Mouse (Mus musculus): ENCODE data around the gene Mbd3. TPM values are rescaled to one million over a fixed set of nuclear protein-coding genes. Genes with fewer than 3 reads are reported as not detected.

Mbd3 gene
- total and polyA plus RNA-seq, 3 experiments, result 48.7 to 131 (median 67.0) TPM

DNA sequence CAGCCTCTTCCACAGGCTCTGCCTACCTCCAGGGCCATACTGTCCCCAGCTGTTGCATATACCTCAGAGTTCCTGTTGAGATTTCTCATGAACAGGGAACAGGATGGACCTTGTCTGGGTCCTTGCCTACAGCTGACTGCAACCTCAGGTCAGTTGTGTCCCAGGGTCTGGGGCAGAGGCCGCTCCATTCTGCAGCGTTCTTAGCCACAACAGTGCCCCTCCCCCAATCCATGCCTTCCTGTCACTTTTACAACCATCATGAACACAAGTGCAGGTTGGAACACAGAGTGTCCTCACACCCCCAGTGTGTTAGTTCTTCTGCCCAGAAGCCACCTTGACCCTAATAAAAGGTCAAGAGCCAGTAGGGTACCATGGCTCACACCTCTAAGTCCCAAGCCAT lies 10.6 kb downstream of the Mbd3 start:
- TF ChIP-seq EP300 (IDR thresholded peaks at IDR 0.05; ENCODE audit: low read length), result no peak
- no peak for TF ChIP-seq UBTF (IDR thresholded peaks at IDR 0.05; ENCODE audit: low read depth, low read length)
- TF ChIP-seq PAX5 (IDR thresholded peaks at IDR 0.05; ENCODE audit: low read length), result no peak
- TF ChIP-seq NELFE (IDR thresholded peaks at IDR 0.05; ENCODE audit: low read depth, low read length), result no peak
- TF ChIP-seq RCOR1 (conservative IDR thresholded peaks at IDR 0.05; ENCODE audit: low read depth, low read length), result no peak
- TF ChIP-seq TCF12 (IDR thresholded peaks at IDR 0.05; ENCODE audit: low read depth, low read length), result no peak
- TF ChIP-seq RAD21 (IDR thresholded peaks at IDR 0.05; ENCODE audit: low read depth, low read length), result no peak
- no peak for TF ChIP-seq MAZ (IDR thresholded peaks at IDR 0.05; ENCODE audit: low read depth, low read length)
- no peak for TF ChIP-seq MYC (IDR thresholded peaks at IDR 0.05; ENCODE audit: low read depth, low read length)
- TF ChIP-seq ZKSCAN1 (IDR thresholded peaks at IDR 0.05; ENCODE audit: borderline replicate concordance, low read depth, low read length), result no peak
- no peak for TF ChIP-seq CHD1 (IDR thresholded peaks at IDR 0.05; ENCODE audit: low read depth, low read length)
- TF ChIP-seq POLR2AphosphoS2 (IDR thresholded peaks at IDR 0.05; ENCODE audit: low read depth, low read length), result no peak
- TF ChIP-seq JUN (IDR thresholded peaks at IDR 0.05; ENCODE audit: insufficient read depth, low read depth, low read length), result no peak
- TF ChIP-seq ETS1 (conservative IDR thresholded peaks at IDR 0.05; ENCODE audit: low read depth, low read length), result no peak
- TF ChIP-seq KAT2A (IDR thresholded peaks at IDR 0.05; ENCODE audit: insufficient replicate concordance, low read length), result no peak
- H3K36me3 ChIP-seq (replicated peaks in 1 of 2; ENCODE audit: control insufficient read depth in 1 of 2, insufficient read depth in 1 of 2, low read length in 1 of 2), result peaks cover 23 to 53% of the 10 kb centered on the region in 2 experiments
- no peaks in the 10 kb centered on the region for H3K9me3 ChIP-seq (replicated peaks; ENCODE audit: low read length)
- in situ Hi-C loops (cut with MboI; ENCODE audit: low pct_ligation_motif_present, low pct_unique_long_range_greater_than_20kb, low sequenced_read_pairs), result loop anchor here (5.0 kb wide), 1 partner anchor 39 kb away; no protein-coding TSS in a partner anchor
- no peaks in the 10 kb centered on the region for H3K79me2 ChIP-seq (replicated peaks; ENCODE audit: control insufficient read depth, extremely low read depth, insufficient read depth, poor library complexity, severe bottlenecking)
- H3K4me3 ChIP-seq (replicated peaks in 1 of 3; ENCODE audit: low read depth in 2 of 3, low read length in 2 of 3, poor library complexity in 1 of 3), result no peak overlapping the region
- no peak overlapping the region for H3K4me2 ChIP-seq (ENCODE audit: insufficient read depth, low read depth, poor library complexity, severe bottlenecking)
- DNase-seq (ENCODE audit: extremely low read depth), result no peak
- H3K4me1 ChIP-seq (ENCODE audit: control insufficient read depth in 1 of 2, insufficient read depth in 2 of 2), result peaks cover 35 to 53% of the 10 kb centered on the region in 2 experiments
- H3K9ac ChIP-seq (ENCODE audit: insufficient read depth, low read depth), result no peak overlapping the region
- dilution Hi-C loops (cut with MboI; ENCODE audit: extremely low pct_ligation_motif_present, extremely low pct_unique_long_range_greater_than_20kb, low sequenced_read_pairs), result no loop called here
- no peaks in the 10 kb centered on the region for H3K27me3 ChIP-seq (replicated peaks)
- H3K27ac ChIP-seq (ENCODE audit: insufficient read depth, low read depth), result no peak overlapping the region

DNA sequence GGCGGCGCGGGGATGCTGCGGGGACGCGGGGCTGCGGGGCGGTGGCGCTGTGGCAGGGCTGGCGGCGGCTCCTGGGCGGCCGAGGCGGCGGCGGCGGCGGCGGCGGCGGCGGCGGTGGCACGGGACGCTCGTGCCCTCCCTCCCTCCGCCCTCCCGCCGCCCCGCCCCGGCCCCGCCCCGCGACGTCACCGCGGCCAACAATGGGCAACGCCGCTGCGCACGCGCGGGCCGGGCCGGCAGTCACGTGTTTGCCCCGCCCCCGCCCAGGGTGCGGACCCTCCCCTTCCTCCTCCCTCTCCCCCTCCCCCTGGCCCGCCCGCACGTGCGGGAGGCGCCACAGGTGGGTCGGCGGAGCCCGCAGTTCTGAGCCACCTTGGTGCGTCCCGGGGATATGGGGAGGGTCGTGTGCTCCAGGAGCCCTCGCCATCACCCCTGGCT lies 11.8 kb downstream of the Mbd3 start, which contains the start of gene Mex3d:
Gene Mex3d, minus strand, starts transcription at position 138 of the 438 bp plus-strand sequence.
- in situ Hi-C loops (cut with MboI; ENCODE audit: low pct_ligation_motif_present, low pct_unique_long_range_greater_than_20kb, low sequenced_read_pairs), result loop anchor here (5.0 kb wide), 1 partner anchor 40 kb away; no protein-coding TSS in a partner anchor
- peak within 1 kb of the TSS; percentile 58 to 68 (median 61) for H3K4me3 ChIP-seq (replicated peaks in 1 of 3; ENCODE audit: low read depth in 2 of 3, low read length in 2 of 3, poor library complexity in 1 of 3)
- H3K9ac ChIP-seq (ENCODE audit: insufficient read depth, low read depth), result peak within 1 kb of the TSS; percentile 57
- H3K4me1 ChIP-seq (ENCODE audit: control insufficient read depth in 1 of 2, insufficient read depth in 2 of 2), result peaks cover 35 to 52% of the 10 kb centered on the region in 2 experiments
- H3K9me3 ChIP-seq (replicated peaks; ENCODE audit: low read length), result no peaks in the 10 kb centered on the region
- dilution Hi-C loops (cut with MboI; ENCODE audit: extremely low pct_ligation_motif_present, extremely low pct_unique_long_range_greater_than_20kb, low sequenced_read_pairs), result no loop called here
- H3K79me2 ChIP-seq (replicated peaks; ENCODE audit: control insufficient read depth, extremely low read depth, insufficient read depth, poor library complexity, severe bottlenecking), result no peaks in the 10 kb centered on the region
- no peak within 1 kb of the TSS for H3K27ac ChIP-seq (ENCODE audit: insufficient read depth, low read depth)
- H3K4me2 ChIP-seq (ENCODE audit: insufficient read depth, low read depth, poor library complexity, severe bottlenecking), result peak within 1 kb of the TSS; percentile 71
- H3K27me3 ChIP-seq (replicated peaks), result no peaks in the 10 kb centered on the region
- peak; percentile 79 for DNase-seq (ENCODE audit: extremely low read depth)
- peaks cover 11 to 52% of the 10 kb centered on the region in 2 experiments for H3K36me3 ChIP-seq (replicated peaks in 1 of 2; ENCODE audit: control insufficient read depth in 1 of 2, insufficient read depth in 1 of 2, low read length in 1 of 2)
- TF ChIP-seq ZMIZ1 (IDR thresholded peaks at IDR 0.05; ENCODE audit: low read depth, low read length), result no peak
- no peak for TF ChIP-seq PAX5 (IDR thresholded peaks at IDR 0.05; ENCODE audit: low read length)
- no peak for TF ChIP-seq ETS1 (conservative IDR thresholded peaks at IDR 0.05; ENCODE audit: low read depth, low read length)
- no peak for TF ChIP-seq MEF2A (IDR thresholded peaks at IDR 0.05; ENCODE audit: borderline replicate concordance, low read depth, low read length)
- no peak for TF ChIP-seq CTCF (conservative IDR thresholded peaks at IDR 0.05 in 1 of 2, IDR thresholded peaks at IDR 0.05 in 1 of 2; ENCODE audit: low read depth in 2 of 2, low read length in 2 of 2)
- peak; percentile 77 for TF ChIP-seq MXI1 (IDR thresholded peaks at IDR 0.05; ENCODE audit: low read depth, low read length)
- no peak for TF ChIP-seq TBP (conservative IDR thresholded peaks at IDR 0.05; ENCODE audit: low read depth, low read length)
- TF ChIP-seq RAD21 (IDR thresholded peaks at IDR 0.05; ENCODE audit: low read depth, low read length), result no peak
- no peak for TF ChIP-seq KAT2A (IDR thresholded peaks at IDR 0.05; ENCODE audit: insufficient replicate concordance, low read length)
- TF ChIP-seq MYC (IDR thresholded peaks at IDR 0.05; ENCODE audit: low read depth, low read length), result no peak
- TF ChIP-seq RCOR1 (conservative IDR thresholded peaks at IDR 0.05; ENCODE audit: low read depth, low read length), result 0 out of 2 replicates have a peak, but pooled peaks have one; percentile 14
- TF ChIP-seq CHD2 (IDR thresholded peaks at IDR 0.05; ENCODE audit: low read length), result 0 out of 2 replicates have a peak, but pooled peaks have one; percentile 20
- TF ChIP-seq ZNF384 (IDR thresholded peaks at IDR 0.05; ENCODE audit: low read depth, low read length), result no peak
- peak; percentile 73 for TF ChIP-seq POLR2A (IDR thresholded peaks at IDR 0.05; ENCODE audit: low read depth, low read length)
- TF ChIP-seq MAZ (IDR thresholded peaks at IDR 0.05; ENCODE audit: low read depth, low read length), result peak; percentile 94
- TF ChIP-seq CHD1 (IDR thresholded peaks at IDR 0.05; ENCODE audit: low read depth, low read length), result no peak
- peak; percentile 81 for TF ChIP-seq NRF1 (IDR thresholded peaks at IDR 0.05; ENCODE audit: low read depth, low read length)
- peak; percentile 46; the same call in 1 of the 2 replicates for TF ChIP-seq TCF12 (IDR thresholded peaks at IDR 0.05; ENCODE audit: low read depth, low read length)
- no peak for TF ChIP-seq JUND (conservative IDR thresholded peaks at IDR 0.05; ENCODE audit: low read depth, low read length)
- no peak for TF ChIP-seq ZC3H11A (IDR thresholded peaks at IDR 0.05; ENCODE audit: low read depth, low read length)
- peak; percentile 55 for TF ChIP-seq HCFC1 (IDR thresholded peaks at IDR 0.05; ENCODE audit: low read depth, low read length)
- peak; percentile 44; the same call in 1 of the 2 replicates for TF ChIP-seq MAX (IDR thresholded peaks at IDR 0.05; ENCODE audit: low read length)
- peak; percentile 99 for TF ChIP-seq BHLHE40 (IDR thresholded peaks at IDR 0.05; ENCODE audit: low read depth, low read length)
- no peak for TF ChIP-seq SMC3 (IDR thresholded peaks at IDR 0.05; ENCODE audit: low read depth, low read length)
- TF ChIP-seq IRF4 (IDR thresholded peaks at IDR 0.05; ENCODE audit: low read depth, low read length), result no peak
- no peak for TF ChIP-seq POLR2AphosphoS2 (IDR thresholded peaks at IDR 0.05; ENCODE audit: low read depth, low read length)
- TF ChIP-seq JUN (IDR thresholded peaks at IDR 0.05; ENCODE audit: insufficient read depth, low read depth, low read length), result no peak
